Mouse (Mus musculus): ENCODE results near the gene Gcn1l1. TPM values are rescaled to one million over a fixed set of nuclear protein-coding genes. Genes with fewer than 3 reads are reported as not detected.

The Gcn1l1 gene
- polyA plus RNA-seq, 1 experiment from 2014 or later, result 35.1 TPM

DNA sequence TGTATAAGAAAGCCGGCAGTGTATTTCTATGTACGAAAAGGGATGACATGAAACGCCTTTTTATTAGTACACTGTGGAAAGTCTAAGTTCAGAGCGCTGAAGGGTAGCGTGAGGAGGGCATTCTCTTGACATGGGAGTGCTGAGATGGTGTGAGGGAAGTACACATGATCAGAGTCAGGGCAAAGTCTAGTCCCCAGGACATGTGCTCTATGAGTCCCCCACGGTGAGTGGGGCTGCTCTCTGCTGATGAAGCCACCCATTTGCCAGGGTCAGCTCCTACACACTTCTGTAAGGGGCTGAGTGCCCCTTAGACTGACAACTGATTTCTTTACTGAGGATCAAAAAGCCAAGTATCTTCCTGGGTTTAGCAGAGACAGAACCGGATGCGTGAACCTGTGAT is 102.2 kb downstream of the Gcn1l1 start:
- Histone ChIP-seq H3K27me3 (ENCODE audit: control insufficient read depth, insufficient read depth, low read depth, low read length) (no peaks in the 10 kb centered on the region), H3K27ac (ENCODE audit: low read length) (no peak overlapping the region), H3K36me3 (ENCODE audit: control insufficient read depth, insufficient read depth, low read length) (no peaks in the 10 kb centered on the region), H3K4me2 (ENCODE audit: low read depth, low read length) (no peak overlapping the region), H3K9me3 (ENCODE audit: control insufficient read depth, low read length) (no peaks in the 10 kb centered on the region), H3K9ac (ENCODE audit: low read length) (no peak overlapping the region), H3K4me3 (ENCODE audit: low read length) (no peak overlapping the region), H3K4me1 (replicated peaks; ENCODE audit: control insufficient read depth, insufficient read depth, low read length) (peaks cover 4% of the 10 kb centered on the region; the same call in 1 of the 2 replicates)
- WGBS, result 72% methylated on average over 8 of the region's 8 CpGs
- ATAC-seq (ENCODE audit: low read depth), result no peak

DNA sequence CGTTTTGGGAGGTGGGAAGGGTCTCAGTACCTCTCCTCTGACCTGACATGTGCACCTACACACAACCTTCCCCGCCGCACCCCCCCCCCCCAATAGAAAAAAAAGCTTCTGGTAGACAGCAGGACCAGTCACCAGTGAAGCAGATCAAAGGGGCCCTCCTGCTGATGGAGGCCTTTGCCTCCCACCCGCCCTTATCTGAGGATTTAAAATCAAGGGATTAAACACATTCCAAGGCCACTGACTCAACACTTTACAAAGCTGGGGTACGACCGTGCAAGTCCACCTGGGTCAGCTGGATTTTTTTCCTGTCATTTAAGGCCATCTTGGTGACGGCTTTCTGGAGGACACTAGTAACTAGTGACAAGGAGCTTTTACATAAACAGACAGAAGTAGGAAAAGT is 102.8 kb downstream of the Gcn1l1 start:
- Histone ChIP-seq H3K4me1 (replicated peaks; ENCODE audit: control insufficient read depth, insufficient read depth, low read length) (no peaks in the 10 kb centered on the region), H3K9ac (ENCODE audit: low read length) (no peak overlapping the region), H3K27ac (ENCODE audit: low read length) (no peak overlapping the region), H3K9me3 (ENCODE audit: control insufficient read depth, low read length) (no peaks in the 10 kb centered on the region), H3K27me3 (ENCODE audit: control insufficient read depth, insufficient read depth, low read depth, low read length) (no peaks in the 10 kb centered on the region), H3K4me3 (ENCODE audit: low read length) (no peak overlapping the region), H3K4me2 (ENCODE audit: low read depth, low read length) (no peak overlapping the region), H3K36me3 (ENCODE audit: control insufficient read depth, insufficient read depth, low read length) (no peaks in the 10 kb centered on the region)
- WGBS, result 16% methylated on average over 7 of the region's 7 CpGs
- ATAC-seq (ENCODE audit: low read depth), result no peak

DNA sequence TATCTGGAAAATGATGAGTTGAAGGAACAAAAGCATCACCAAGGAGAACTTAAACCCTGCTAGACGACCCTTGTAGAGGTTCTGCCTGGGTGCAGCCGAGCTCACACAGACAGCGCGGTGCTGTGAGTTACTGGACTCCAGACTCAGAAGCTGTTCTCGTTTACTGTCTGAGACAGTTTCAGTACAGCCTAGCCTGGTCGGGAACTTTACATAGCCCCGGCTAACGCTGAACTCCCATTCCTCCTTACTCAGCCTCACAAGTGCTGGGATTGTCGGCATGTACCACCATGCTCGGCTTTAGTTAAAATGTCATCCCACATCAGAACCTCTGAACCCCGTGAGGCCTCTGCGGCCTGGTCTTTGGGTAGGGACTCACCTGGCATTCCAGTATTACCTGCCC is 103.9 kb downstream of the Gcn1l1 start:
- no peaks in the 10 kb centered on the region for H3K4me1 ChIP-seq (replicated peaks; ENCODE audit: control insufficient read depth, insufficient read depth, low read length)
- H3K27ac ChIP-seq (ENCODE audit: low read length), result no peak overlapping the region
- WGBS, result 81% methylated on average over 12 of the region's 12 CpGs
- H3K27me3 ChIP-seq (ENCODE audit: control insufficient read depth, insufficient read depth, low read depth, low read length), result no peaks in the 10 kb centered on the region
- no peak overlapping the region for H3K4me3 ChIP-seq (ENCODE audit: low read length)
- ATAC-seq (ENCODE audit: low read depth), result no peak
- no peak overlapping the region for H3K9ac ChIP-seq (ENCODE audit: low read length)
- H3K36me3 ChIP-seq (ENCODE audit: control insufficient read depth, insufficient read depth, low read length), result no peaks in the 10 kb centered on the region
- H3K9me3 ChIP-seq (ENCODE audit: control insufficient read depth, low read length), result no peaks in the 10 kb centered on the region
- no peak overlapping the region for H3K4me2 ChIP-seq (ENCODE audit: low read depth, low read length)

DNA sequence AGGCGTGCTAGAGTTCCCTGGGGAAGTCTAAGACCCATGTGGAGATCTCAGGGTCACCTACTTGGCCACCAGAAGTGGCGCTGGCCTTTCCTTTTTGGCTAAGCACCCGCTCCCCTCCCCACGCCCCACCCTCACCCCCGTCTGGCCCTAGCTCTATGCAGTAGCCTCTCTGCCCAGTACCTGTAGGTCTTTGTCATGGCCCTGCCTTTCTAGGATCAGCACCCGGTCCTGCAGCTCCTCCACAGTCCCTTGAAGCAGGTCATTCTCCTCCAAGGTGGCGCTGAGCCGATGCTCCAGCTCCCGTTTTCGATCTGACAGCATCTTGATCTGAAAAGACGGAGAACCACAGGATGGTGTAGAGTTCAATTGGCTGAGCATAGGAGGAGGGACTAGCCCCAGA is 104.9 kb downstream of the Gcn1l1 start:
- 79% methylated on average over 11 of the region's 11 CpGs for WGBS
- Histone ChIP-seq H3K9ac (ENCODE audit: low read length) (no peak overlapping the region), H3K9me3 (ENCODE audit: control insufficient read depth, low read length) (no peaks in the 10 kb centered on the region), H3K4me3 (ENCODE audit: low read length) (no peak overlapping the region), H3K27me3 (ENCODE audit: control insufficient read depth, insufficient read depth, low read depth, low read length) (no peaks in the 10 kb centered on the region), H3K27ac (ENCODE audit: low read length) (no peak overlapping the region), H3K36me3 (ENCODE audit: control insufficient read depth, insufficient read depth, low read length) (no peaks in the 10 kb centered on the region), H3K4me2 (ENCODE audit: low read depth, low read length) (no peak overlapping the region), H3K4me1 (replicated peaks; ENCODE audit: control insufficient read depth, insufficient read depth, low read length) (no peaks in the 10 kb centered on the region)
- no peak for ATAC-seq (ENCODE audit: low read depth)

DNA sequence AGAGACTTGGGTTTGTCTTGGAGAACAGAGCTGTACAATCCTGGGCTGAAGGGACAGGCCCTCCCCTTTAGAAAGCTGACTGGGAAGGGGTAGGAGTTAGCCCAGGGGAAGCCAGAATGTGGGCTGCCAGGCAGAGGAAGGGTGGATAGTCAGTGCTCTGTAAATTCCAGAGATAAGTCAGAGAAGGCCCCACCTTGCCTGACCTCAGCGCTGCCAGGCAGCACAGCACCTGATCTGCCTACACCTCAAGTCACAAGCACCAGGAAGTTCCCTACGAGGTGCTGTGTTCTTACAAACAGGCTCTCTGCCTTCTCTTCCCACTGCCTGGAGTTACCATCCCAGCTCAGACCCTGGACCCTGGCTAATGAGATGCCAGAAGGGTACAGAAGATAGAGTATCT is 105.4 kb downstream of the Gcn1l1 start:
- no peaks in the 10 kb centered on the region for H3K27me3 ChIP-seq (ENCODE audit: control insufficient read depth, insufficient read depth, low read depth, low read length)
- H3K27ac ChIP-seq (ENCODE audit: low read length), result no peak overlapping the region
- H3K4me3 ChIP-seq (ENCODE audit: low read length), result no peak overlapping the region
- 41% methylated on average over 2 of the region's 2 CpGs for WGBS
- ATAC-seq (ENCODE audit: low read depth), result 0 out of 2 replicates have a peak, but pooled peaks have one; percentile 20
- H3K9ac ChIP-seq (ENCODE audit: low read length), result no peak overlapping the region
- no peaks in the 10 kb centered on the region for H3K36me3 ChIP-seq (ENCODE audit: control insufficient read depth, insufficient read depth, low read length)
- no peak overlapping the region for H3K4me2 ChIP-seq (ENCODE audit: low read depth, low read length)
- no peaks in the 10 kb centered on the region for H3K4me1 ChIP-seq (replicated peaks; ENCODE audit: control insufficient read depth, insufficient read depth, low read length)
- no peaks in the 10 kb centered on the region for H3K9me3 ChIP-seq (ENCODE audit: control insufficient read depth, low read length)

DNA sequence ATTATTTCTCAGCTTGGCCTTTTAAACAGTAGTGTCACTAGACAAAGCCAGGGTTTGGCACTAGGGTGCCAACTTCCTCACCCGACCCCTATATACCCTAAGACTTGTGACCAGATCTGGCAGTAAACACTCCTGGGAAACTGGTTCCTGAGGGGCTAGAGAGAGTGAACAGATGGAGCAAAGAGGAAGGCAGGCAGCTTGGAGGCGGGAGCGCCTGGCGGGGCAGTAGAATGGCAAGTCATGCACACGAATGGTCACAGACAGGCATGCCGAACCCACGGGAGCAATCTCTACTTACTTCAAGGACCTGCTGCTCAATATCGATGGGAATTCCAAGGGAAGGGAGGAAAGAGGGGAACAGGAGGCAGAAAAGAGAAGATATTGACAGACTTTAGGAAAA is 106.8 kb downstream of the Gcn1l1 start:
- H3K4me2 ChIP-seq (ENCODE audit: low read depth, low read length), result no peak overlapping the region
- ATAC-seq (ENCODE audit: low read depth), result no peak
- WGBS, result 58% methylated on average over 8 of the region's 8 CpGs

More for the DNA sequence above, 106.8 kb downstream of the Gcn1l1 start:
- no peak overlapping the region for H3K9ac ChIP-seq (ENCODE audit: low read length)
- no peak overlapping the region for H3K4me3 ChIP-seq (ENCODE audit: low read length)
- H3K36me3 ChIP-seq (ENCODE audit: control insufficient read depth, insufficient read depth, low read length), result no peaks in the 10 kb centered on the region
- H3K27ac ChIP-seq (ENCODE audit: low read length), result no peak overlapping the region
- no peaks in the 10 kb centered on the region for H3K4me1 ChIP-seq (replicated peaks; ENCODE audit: control insufficient read depth, insufficient read depth, low read length)
- H3K27me3 ChIP-seq (ENCODE audit: control insufficient read depth, insufficient read depth, low read depth, low read length), result no peaks in the 10 kb centered on the region
- no peaks in the 10 kb centered on the region for H3K9me3 ChIP-seq (ENCODE audit: control insufficient read depth, low read length)

Small RNA genes within 50 kb of the gene (microRNA-seq; reads per million reads assigned to microRNA genes)
- not detected for gene Mir7029
- gene Mir7030, result not detected

Other genes with a start within 250 kb of the Gcn1l1 start
- gene Srsf9, start 238.1 kb upstream of the Gcn1l1 start, polyA plus RNA-seq (2015; fragmentation: Nextera tagmentation; extraction: Ambion mirVana), result 157 and 223 TPM in 2 replicates
- gene Gatc, start 224.1 kb upstream of the Gcn1l1 start, polyA plus RNA-seq (2015; fragmentation: Nextera tagmentation; extraction: Ambion mirVana), result 25.5 and 27.5 TPM in 2 replicates
- gene Triap1, start 224.0 kb upstream of the Gcn1l1 start, polyA plus RNA-seq (2015; fragmentation: Nextera tagmentation; extraction: Ambion mirVana), result 59.2 and 61.4 TPM in 2 replicates
- 920 and 937 TPM in 2 replicates for gene Cox6a1, start 216.3 kb upstream of the Gcn1l1 start, polyA plus RNA-seq (2015; fragmentation: Nextera tagmentation; extraction: Ambion mirVana)
- gene Msi1, start 135.7 kb upstream of the Gcn1l1 start, polyA plus RNA-seq (2015; fragmentation: Nextera tagmentation; extraction: Ambion mirVana), result 3.9 and 6.0 TPM in 2 replicates
- gene Pla2g1b, start 99.0 kb upstream of the Gcn1l1 start, polyA plus RNA-seq (2015; fragmentation: Nextera tagmentation; extraction: Ambion mirVana), result 9.7 and 9.8 TPM in 2 replicates
- gene Sirt4, start 80.5 kb upstream of the Gcn1l1 start, polyA plus RNA-seq (2015; fragmentation: Nextera tagmentation; extraction: Ambion mirVana), result 28.1 and 31.4 TPM in 2 replicates
- 70.1 and 74.4 TPM in 2 replicates for gene Pxn, start 58.6 kb upstream of the Gcn1l1 start, polyA plus RNA-seq (2015; fragmentation: Nextera tagmentation; extraction: Ambion mirVana)
- 1,507 and 1,565 TPM in 2 replicates for gene Rplp0, start 5.8 kb upstream of the Gcn1l1 start, polyA plus RNA-seq (2015; fragmentation: Nextera tagmentation; extraction: Ambion mirVana)
- 4.5 and 7.0 TPM in 2 replicates for gene Rab35, start 66.7 kb downstream of the Gcn1l1 start, polyA plus RNA-seq (2015; fragmentation: Nextera tagmentation; extraction: Ambion mirVana)
- 10.4 and 11.2 TPM in 2 replicates for gene Bicdl1, start 166.4 kb downstream of the Gcn1l1 start, polyA plus RNA-seq (2015; fragmentation: Nextera tagmentation; extraction: Ambion mirVana)

Data from lung, embryonic 16.5 days (tissue).